Mouse (Mus musculus): ENCODE data around the gene Ccdc141.

The Ccdc141 gene

GRCm38 (mm10) chr2:77118102-77118501, 52.3 kb downstream of the Ccdc141 start:
- DNase-seq: no peak

GRCm38 (mm10) chr2:77114335-77114734, 56.1 kb downstream of the Ccdc141 start:
- DNase-seq: no peak

GRCm38 (mm10) chr2:77113867-77114266, 56.6 kb downstream of the Ccdc141 start:
- peak; percentile 50 for DNase-seq

- DNase-seq: peak; percentile 34
These were observed 57.4 kb downstream of the Ccdc141 start for GRCm38 (mm10) chr2:77113026-77113425.

GRCm38 (mm10) chr2:77111095-77111494, 59.3 kb downstream of the Ccdc141 start:
- no peak for DNase-seq

- no peak for DNase-seq
These were observed 60.1 kb downstream of the Ccdc141 start for GRCm38 (mm10) chr2:77110365-77110764.

GRCm38 (mm10) chr2:77109506-77110123, 60.8 kb downstream of the Ccdc141 start:
- no peak for DNase-seq

- no peak for DNase-seq
These were observed 61.9 kb downstream of the Ccdc141 start for GRCm38 (mm10) chr2:77108562-77108961.

- DNase-seq: peak; percentile 13
These were observed 64.3 kb downstream of the Ccdc141 start for GRCm38 (mm10) chr2:77106150-77106549.

GRCm38 (mm10) chr2:77105006-77105715, 65.3 kb downstream of the Ccdc141 start:
- no peak for DNase-seq

GRCm38 (mm10) chr2:77102516-77102915, 67.9 kb downstream of the Ccdc141 start:
- no peak for DNase-seq

- no peak for DNase-seq
These were observed 70.6 kb downstream of the Ccdc141 start for GRCm38 (mm10) chr2:77099814-77100213.

GRCm38 (mm10) chr2:77098769-77099168, 71.7 kb downstream of the Ccdc141 start:
- DNase-seq: no peak

- no peak for DNase-seq
These were observed 78.7 kb downstream of the Ccdc141 start for GRCm38 (mm10) chr2:77091749-77092148.

GRCm38 (mm10) chr2:77085313-77085712, 85.1 kb downstream of the Ccdc141 start:
- DNase-seq: no peak

GRCm38 (mm10) chr2:77084629-77085028, 85.8 kb downstream of the Ccdc141 start:
- DNase-seq: peak; percentile 13

- DNase-seq: no peak
These were observed 89.3 kb downstream of the Ccdc141 start for GRCm38 (mm10) chr2:77081156-77081555.

- no peak for DNase-seq
These were observed 89.8 kb downstream of the Ccdc141 start for GRCm38 (mm10) chr2:77080657-77081056.

GRCm38 (mm10) chr2:77078746-77079145, 91.7 kb downstream of the Ccdc141 start:
- no peak for DNase-seq

- no peak for DNase-seq
These were observed 96.1 kb downstream of the Ccdc141 start for GRCm38 (mm10) chr2:77074373-77074772.

GRCm38 (mm10) chr2:77073930-77074329, 96.5 kb downstream of the Ccdc141 start:
- peak; percentile 31 for DNase-seq

GRCm38 (mm10) chr2:77065294-77065693, 105.1 kb downstream of the Ccdc141 start:
- no peak for DNase-seq

GRCm38 (mm10) chr2:77061871-77062270, 108.6 kb downstream of the Ccdc141 start:
- peak; percentile 69 for DNase-seq

GRCm38 (mm10) chr2:77059596-77059995, 110.8 kb downstream of the Ccdc141 start:
- no peak for DNase-seq

- no peak for DNase-seq
These were observed 114.1 kb downstream of the Ccdc141 start for GRCm38 (mm10) chr2:77056367-77056766.

Measured in kidney, adult 9 months (tissue).